Mouse (Mus musculus): ENCODE results near the gene Bcl6. TPM values are rescaled to one million over a fixed set of nuclear protein-coding genes. Genes with fewer than 3 reads are reported as not detected.

The Bcl6 gene
- polyA plus RNA-seq, 2 experiments: 2.7 to 10.8 TPM

- Histone ChIP-seq H3K4me3 (replicated peaks; ENCODE audit: low read length) (no peak overlapping the region), H3K27ac (replicated peaks; ENCODE audit: low read depth, low read length) (no peak overlapping the region), H3K9ac (ENCODE audit: low read depth, low read length, severe bottlenecking) (no peak overlapping the region), H3K9me3 (ENCODE audit: control insufficient read depth, low read length) (no peaks in the 10 kb centered on the region), H3K4me1 (ENCODE audit: control insufficient read depth, insufficient read depth, low read length) (peaks cover 8% of the 10 kb centered on the region), H3K4me2 (replicated peaks; ENCODE audit: low read depth, low read length, severe bottlenecking) (no peak overlapping the region), H3K36me3 (ENCODE audit: control insufficient read depth, insufficient read depth, low read length) (peaks cover 30% of the 10 kb centered on the region), H3K27me3 (ENCODE audit: control insufficient read depth, insufficient read depth, low read length) (no peaks in the 10 kb centered on the region)
- ATAC-seq (ENCODE audit: low FRiP score, low read depth): no peak
- no peak for DNase-seq (ENCODE audit: low spot score)
- no peak for TF ChIP-seq POLR2A (IDR thresholded peaks at IDR 0.05; ENCODE audit: borderline replicate concordance, extremely low read depth, insufficient read depth, insufficient read length)
- 80% methylated on average over 7 of the region's 7 CpGs for WGBS
Observed at GRCm38 (mm10) chr16:23967301-23967700, 21.4 kb downstream of the Bcl6 start.

- Histone ChIP-seq H3K9me3 (ENCODE audit: control insufficient read depth, low read length) (no peaks in the 10 kb centered on the region), H3K4me2 (replicated peaks; ENCODE audit: low read depth, low read length, severe bottlenecking) (no peak overlapping the region), H3K36me3 (ENCODE audit: control insufficient read depth, insufficient read depth, low read length) (peaks cover 26% of the 10 kb centered on the region), H3K27me3 (ENCODE audit: control insufficient read depth, insufficient read depth, low read length) (no peaks in the 10 kb centered on the region), H3K9ac (ENCODE audit: low read depth, low read length, severe bottlenecking) (no peak overlapping the region), H3K4me1 (ENCODE audit: control insufficient read depth, insufficient read depth, low read length) (peaks cover 8% of the 10 kb centered on the region), H3K27ac (replicated peaks; ENCODE audit: low read depth, low read length) (no peak overlapping the region), H3K4me3 (replicated peaks; ENCODE audit: low read length) (no peak overlapping the region)
- WGBS: 89% methylated on average over 14 of the region's 14 CpGs
- TF ChIP-seq POLR2A (IDR thresholded peaks at IDR 0.05; ENCODE audit: borderline replicate concordance, extremely low read depth, insufficient read depth, insufficient read length): no peak
- no peak for DNase-seq (ENCODE audit: low spot score)
- ATAC-seq (ENCODE audit: low FRiP score, low read depth): no peak
Observed at GRCm38 (mm10) chr16:23966066-23966465, 22.6 kb downstream of the Bcl6 start.

- Histone ChIP-seq H3K4me3 (replicated peaks; ENCODE audit: low read length) (no peak overlapping the region), H3K4me2 (replicated peaks; ENCODE audit: low read depth, low read length, severe bottlenecking) (no peak overlapping the region), H3K9me3 (ENCODE audit: control insufficient read depth, low read length) (no peaks in the 10 kb centered on the region), H3K9ac (ENCODE audit: low read depth, low read length, severe bottlenecking) (no peak overlapping the region), H3K36me3 (ENCODE audit: control insufficient read depth, insufficient read depth, low read length) (peaks cover 26% of the 10 kb centered on the region), H3K4me1 (ENCODE audit: control insufficient read depth, insufficient read depth, low read length) (peaks cover under 1% of the 10 kb centered on the region; the same call in 1 of the 2 replicates), H3K27me3 (ENCODE audit: control insufficient read depth, insufficient read depth, low read length) (no peaks in the 10 kb centered on the region), H3K27ac (replicated peaks; ENCODE audit: low read depth, low read length) (no peak overlapping the region)
- DNase-seq (ENCODE audit: low spot score) (no peak), ATAC-seq (ENCODE audit: low FRiP score, low read depth) (no peak)
- no peak for TF ChIP-seq POLR2A (IDR thresholded peaks at IDR 0.05; ENCODE audit: borderline replicate concordance, extremely low read depth, insufficient read depth, insufficient read length)
- 79% methylated on average over 14 of the region's 14 CpGs for WGBS
Observed at GRCm38 (mm10) chr16:23964706-23965367, 23.8 kb downstream of the Bcl6 start.

- H3K9me3 ChIP-seq (ENCODE audit: control insufficient read depth, low read length): no peaks in the 10 kb centered on the region
- no peak overlapping the region for H3K4me3 ChIP-seq (replicated peaks; ENCODE audit: low read length)
- no peaks in the 10 kb centered on the region for H3K4me1 ChIP-seq (ENCODE audit: control insufficient read depth, insufficient read depth, low read length)
- 56% methylated on average over 22 of the region's 22 CpGs for WGBS
- peaks cover 26% of the 10 kb centered on the region for H3K36me3 ChIP-seq (ENCODE audit: control insufficient read depth, insufficient read depth, low read length)
- TF ChIP-seq POLR2A (IDR thresholded peaks at IDR 0.05; ENCODE audit: borderline replicate concordance, extremely low read depth, insufficient read depth, insufficient read length): no peak
- H3K27me3 ChIP-seq (ENCODE audit: control insufficient read depth, insufficient read depth, low read length): no peaks in the 10 kb centered on the region
- H3K9ac ChIP-seq (ENCODE audit: low read depth, low read length, severe bottlenecking): no peak overlapping the region
- ATAC-seq (ENCODE audit: low FRiP score, low read depth) (no peak), DNase-seq (ENCODE audit: low spot score) (no peak)
- H3K27ac ChIP-seq (replicated peaks; ENCODE audit: low read depth, low read length): no peak overlapping the region
- no peak overlapping the region for H3K4me2 ChIP-seq (replicated peaks; ENCODE audit: low read depth, low read length, severe bottlenecking)
Observed at GRCm38 (mm10) chr16:23963896-23964668, 24.6 kb downstream of the Bcl6 start.

GRCm38 (mm10) chr16:23962401-23962800 lies 26.3 kb downstream of the Bcl6 start:
- Histone ChIP-seq H3K36me3 (ENCODE audit: control insufficient read depth, insufficient read depth, low read length) (peaks cover 18% of the 10 kb centered on the region), H3K27ac (replicated peaks; ENCODE audit: low read depth, low read length) (no peak overlapping the region), H3K27me3 (ENCODE audit: control insufficient read depth, insufficient read depth, low read length) (no peaks in the 10 kb centered on the region), H3K9ac (ENCODE audit: low read depth, low read length, severe bottlenecking) (no peak overlapping the region), H3K4me3 (replicated peaks; ENCODE audit: low read length) (no peak overlapping the region), H3K9me3 (ENCODE audit: control insufficient read depth, low read length) (no peaks in the 10 kb centered on the region), H3K4me2 (replicated peaks; ENCODE audit: low read depth, low read length, severe bottlenecking) (no peak overlapping the region), H3K4me1 (ENCODE audit: control insufficient read depth, insufficient read depth, low read length) (no peaks in the 10 kb centered on the region)
- TF ChIP-seq POLR2A (IDR thresholded peaks at IDR 0.05; ENCODE audit: borderline replicate concordance, extremely low read depth, insufficient read depth, insufficient read length): no peak
- no peak for DNase-seq (ENCODE audit: low spot score)
- no peak for ATAC-seq (ENCODE audit: low FRiP score, low read depth)
- WGBS: 86% methylated on average over 2 of the region's 2 CpGs
